Mouse (Mus musculus): ENCODE results near the gene Garnl3.

DNA sequence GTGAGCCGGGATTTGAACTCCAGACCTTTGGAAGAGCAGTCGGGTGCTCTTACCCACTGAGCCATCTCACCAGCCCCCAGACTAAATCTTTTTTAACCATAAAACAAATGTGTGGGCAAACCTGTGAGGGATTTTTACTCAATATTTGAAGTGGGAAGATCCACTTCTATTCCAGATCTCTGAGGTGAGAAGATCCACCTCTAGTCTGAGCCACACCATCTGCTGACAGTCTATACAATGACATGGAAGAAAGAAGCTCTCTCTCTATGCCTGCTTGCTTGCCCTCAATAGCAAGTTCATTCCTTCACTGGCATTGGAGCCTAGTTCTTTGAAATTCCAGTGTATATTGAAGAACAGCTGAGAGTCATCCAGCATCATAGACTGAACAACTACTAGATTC is 131.7 kb downstream of the Garnl3 start:
- no peak for TF ChIP-seq EP300 (IDR thresholded peaks at IDR 0.05; ENCODE audit: insufficient read depth, low read depth, low read length)
- no peak for TF ChIP-seq POLR2A (IDR thresholded peaks at IDR 0.05; ENCODE audit: insufficient read depth, low read depth, low read length)
